Comparison of ENCODE assay signal across 9 mouse cellular contexts in the genomic region with DNA sequence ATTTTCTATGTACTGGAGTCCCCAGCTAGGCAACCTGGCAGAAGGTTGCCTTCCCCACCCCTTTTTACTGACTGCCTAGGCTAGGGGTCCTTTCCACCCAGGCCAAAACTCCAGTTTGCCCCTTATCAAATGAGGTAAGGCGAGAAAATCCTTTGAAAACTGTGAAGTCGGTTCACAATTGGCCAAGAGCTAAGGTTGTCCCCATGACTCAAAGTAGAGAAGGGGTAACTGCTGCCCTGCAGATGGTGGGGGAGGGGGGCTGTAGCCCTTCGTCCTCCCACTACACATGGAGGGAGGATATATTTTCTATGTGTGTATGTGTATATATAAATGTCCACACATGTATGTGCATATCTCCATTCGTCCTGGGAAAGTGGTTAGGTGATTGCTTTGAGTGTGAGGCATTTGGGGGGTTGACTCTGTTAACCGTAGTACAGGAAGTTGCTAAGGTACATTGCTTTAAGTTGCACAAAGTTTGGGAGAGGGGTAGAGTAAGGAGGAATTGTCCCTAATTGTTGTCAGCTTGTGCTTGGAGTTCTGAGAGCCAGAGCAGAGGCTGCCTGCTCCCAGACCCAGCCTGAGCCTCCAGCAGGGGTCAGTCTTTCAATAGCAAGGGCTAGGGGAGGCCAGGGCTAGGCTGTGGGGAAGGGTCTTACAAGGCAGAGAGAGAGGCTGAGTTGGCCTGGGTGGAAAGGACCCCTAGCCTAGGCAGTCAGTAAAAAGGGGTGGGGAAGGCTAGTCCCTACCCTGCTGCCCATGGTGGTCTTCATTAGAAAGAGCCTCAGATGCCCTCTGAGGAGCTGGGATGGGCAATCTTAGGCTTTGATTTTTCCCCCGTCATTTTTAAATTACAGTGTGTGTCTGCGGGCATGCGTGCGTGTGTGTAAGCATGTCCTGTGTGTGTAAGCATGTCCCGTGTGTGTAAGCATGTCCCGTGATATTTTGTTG. TPM values are rescaled to one million over a fixed set of nuclear protein-coding genes. Genes with fewer than 3 reads are reported as not detected.
A peak's percentile ranks its signal among the peaks of the same experiment; 100 is the strongest.
DNase-seq lines count a peak whose midpoint lies in the region; ATAC-seq and TF ChIP-seq lines count a peak whose summit lies in the region.
"Had no signal": no experiment of that assay in that cellular context is flagged by ENCODE, and none has a peak within 500 bp of the region (broad histone marks: within the 10 kb centered on the region; RNA-seq: fewer than 3 reads in every experiment).

No protein-coding gene starts in this region.

- H3K27ac ChIP-seq in layer of hippocampus, adult 2 months, result no peak overlapping the region
- no peak overlapping the region for H3K27ac ChIP-seq in embryonic fibroblast, embryonic 13.5 days (ENCODE audit: insufficient read depth, low read length)
- H3K27ac ChIP-seq in limb, embryonic 14.5 days (replicated peaks; ENCODE audit: low read depth, low read length), result no peak overlapping the region

- no peaks in the 10 kb centered on the region for H3K9me3 ChIP-seq in limb, embryonic 14.5 days (ENCODE audit: control insufficient read depth, low read length)

- WGBS in limb, embryonic 14.5 days, result 82% methylated on average over 11 of the region's 11 CpGs

- H3K36me3 ChIP-seq in limb, embryonic 14.5 days (ENCODE audit: control insufficient read depth, insufficient read depth, low read length), result peaks cover 18% of the 10 kb centered on the region; the same call in 1 of the 2 replicates

- no peak for TF ChIP-seq POLR2A in embryonic fibroblast, embryonic 13.5 days (IDR thresholded peaks at IDR 0.05; ENCODE audit: low read depth, low read length)
- TF ChIP-seq POLR2A in limb, embryonic 14.5 days (IDR thresholded peaks at IDR 0.05; ENCODE audit: borderline replicate concordance, extremely low read depth, insufficient read depth, insufficient read length), result no peak

- no peak overlapping the region for H3K4me3 ChIP-seq in layer of hippocampus, adult 2 months
- no peak overlapping the region for H3K4me3 ChIP-seq in embryonic fibroblast, embryonic 13.5 days (ENCODE audit: insufficient read depth, low read length)
- 0 out of 2 replicates have a peak overlapping the region, but pooled peaks have one; percentile 99 for H3K4me3 ChIP-seq in limb, embryonic 14.5 days (replicated peaks; ENCODE audit: low read length)

- no peaks in the 10 kb centered on the region for H3K27me3 ChIP-seq in limb, embryonic 14.5 days (ENCODE audit: control insufficient read depth, insufficient read depth, low read length)

- H3K4me1 ChIP-seq in embryonic fibroblast, embryonic 13.5 days (ENCODE audit: control insufficient read depth, insufficient read depth, low read length), result peaks cover 4% of the 10 kb centered on the region; the same call in 1 of the 2 replicates
- H3K4me1 ChIP-seq in limb, embryonic 14.5 days (ENCODE audit: control insufficient read depth, insufficient read depth, low read length), result peaks cover 11% of the 10 kb centered on the region

- intact Hi-C loops in left cerebral cortex, postnatal 14 days (cut with DNase I), result no loop called here

- peak; percentile 76 for TF ChIP-seq CTCF in layer of hippocampus, adult 2 months (conservative IDR thresholded peaks at IDR 0.05)
- peak; percentile 61; the same call in 1 of the 2 replicates for TF ChIP-seq CTCF in embryonic fibroblast, embryonic 13.5 days (IDR thresholded peaks at IDR 0.05; ENCODE audit: borderline replicate concordance, insufficient read depth, low read length)

- H3K9ac ChIP-seq in limb, embryonic 14.5 days (ENCODE audit: low read depth, low read length, severe bottlenecking), result 0 out of 2 replicates have a peak overlapping the region, but pooled peaks have one; percentile 22

- no peak for ATAC-seq in limb, embryonic 14.5 days (ENCODE audit: low FRiP score, low read depth)

- no peak overlapping the region for H3K4me2 ChIP-seq in limb, embryonic 14.5 days (replicated peaks; ENCODE audit: low read depth, low read length, severe bottlenecking)

- no peak for DNase-seq in layer of hippocampus, adult 2 months (ENCODE audit: low spot score in 2 of 2)
- no peak for DNase-seq in layer of hippocampus, adult 11-12 months (ENCODE audit: low spot score)
- peak; percentile 60 for DNase-seq in adipocyte (ENCODE audit: low spot score)
- DNase-seq in limb, embryonic 14.5 days (ENCODE audit: low spot score), result no peak
- DNase-seq in retina, postnatal 1 day, result peak; percentile 71
- no peak for DNase-seq in c-Kit-positive CD71-positive TER-119-positive erythroid progenitor cells, embryonic 14.5 days (ENCODE audit: low spot score)
- no peak for DNase-seq in left cerebral cortex, postnatal 14 days (ENCODE audit: low spot score in 2 of 2)

RNA-seq across cellular contexts. Expression of a gene that starts 5.2 kb away (rescaled TPM):
- 10 to 100 TPM; 61.9 to 63.5 TPM for total RNA-seq in layer of hippocampus, adult 2 months (2021)
- 12.1 and 17.7 TPM in 2 replicates for polyA plus RNA-seq in embryonic fibroblast, embryonic 13.5 days (2011; ENCODE audit: insufficient read length, low read depth, missing spikeins)
- polyA plus RNA-seq in limb, embryonic 14.5 days (2012; rRNA removed), result 45.1 and 51.5 TPM in 2 replicates
- 11.8 and 13.3 TPM in 2 replicates for polyA plus RNA-seq in limb, embryonic 14.5 days (2014; fragmentation: Nextera tagmentation; extraction: Ambion mirVana)
- 10 to 100 TPM; 40.0 to 44.3 TPM for total RNA-seq in left cerebral cortex, postnatal 14 days (2021)

RNA-seq across cellular contexts. Expression of a gene that starts 10.8 kb away (rescaled TPM):
- 10 to 100 TPM; 33.8 to 35.1 TPM for total RNA-seq in layer of hippocampus, adult 2 months (2021)
- polyA plus RNA-seq in embryonic fibroblast, embryonic 13.5 days (2011; ENCODE audit: insufficient read length, low read depth, missing spikeins), result 14.6 and 16.8 TPM in 2 replicates
- polyA plus RNA-seq in limb, embryonic 14.5 days (2012; rRNA removed), result 40.6 and 50.4 TPM in 2 replicates
- 52.1 and 54.2 TPM in 2 replicates for polyA plus RNA-seq in limb, embryonic 14.5 days (2014; fragmentation: Nextera tagmentation; extraction: Ambion mirVana)
- 10 to 100 TPM; 28.0 to 35.2 TPM for total RNA-seq in left cerebral cortex, postnatal 14 days (2021)

RNA-seq across cellular contexts. Expression of a gene that starts 19.9 kb away (rescaled TPM):
- total RNA-seq in layer of hippocampus, adult 2 months (2021), result not detected
- polyA plus RNA-seq in embryonic fibroblast, embryonic 13.5 days (2011; ENCODE audit: insufficient read length, low read depth, missing spikeins), result not detected in 2 replicates
- 0.12 and 0.19 TPM in 2 replicates for polyA plus RNA-seq in limb, embryonic 14.5 days (2012; rRNA removed)
- polyA plus RNA-seq in limb, embryonic 14.5 days (2014; fragmentation: Nextera tagmentation; extraction: Ambion mirVana), result 0.83 TPM in 1 of 2 replicates, not detected in the other
- total RNA-seq in left cerebral cortex, postnatal 14 days (2021), result not detected
- total RNA-seq: common myeloid progenitor, adult 5-6 weeks had no signal

RNA-seq across cellular contexts. Expression of a gene that starts 20.2 kb away (rescaled TPM):
- 100 to 1,000 TPM; 600 to 607 TPM for total RNA-seq in layer of hippocampus, adult 2 months (2021)
- 358 and 390 TPM in 2 replicates for polyA plus RNA-seq in embryonic fibroblast, embryonic 13.5 days (2011; ENCODE audit: insufficient read length, low read depth, missing spikeins)
- polyA plus RNA-seq in limb, embryonic 14.5 days (2012; rRNA removed), result 770 and 1,100 TPM in 2 replicates
- 460 and 474 TPM in 2 replicates for polyA plus RNA-seq in limb, embryonic 14.5 days (2014; fragmentation: Nextera tagmentation; extraction: Ambion mirVana)
- total RNA-seq in left cerebral cortex, postnatal 14 days (2021), result 100 to 1,000 TPM; 777 to 806 TPM

RNA-seq across cellular contexts. Expression of a gene that starts 36.3 kb away (rescaled TPM):
- under 1 TPM; 0.36 to 0.49 TPM for total RNA-seq in layer of hippocampus, adult 2 months (2021)
- polyA plus RNA-seq in embryonic fibroblast, embryonic 13.5 days (2011; ENCODE audit: insufficient read length, low read depth, missing spikeins), result 0.19 and 0.37 TPM in 2 replicates
- 0.35 and 0.37 TPM in 2 replicates for polyA plus RNA-seq in limb, embryonic 14.5 days (2012; rRNA removed)
- 0.11 TPM in 1 of 2 replicates, not detected in the other for polyA plus RNA-seq in limb, embryonic 14.5 days (2014; fragmentation: Nextera tagmentation; extraction: Ambion mirVana)
- total RNA-seq in left cerebral cortex, postnatal 14 days (2021), result under 1 TPM; 0.44 to 0.55 TPM

Comparison
In these comparisons a context has a peak if more than half of its experiments do, and no peak if none do; other contexts are left out.
1. DNase-seq: peak in adipocyte (single experiment) and retina, postnatal 1 day (single experiment); none in layer of hippocampus, adult 2 months (0 of 2), layer of hippocampus, adult 11-12 months (single experiment), limb, embryonic 14.5 days (single experiment), c-Kit-positive CD71-positive TER-119-positive erythroid progenitor cells, embryonic 14.5 days (single experiment) and left cerebral cortex, postnatal 14 days (0 of 2).